Mouse (Mus musculus) spleen, adult 2 months (tissue): ENCODE results near the gene Prune1.

Source experiments
- CTCF ChIP-seq: fragments of 200-500 bp; IDR thresholded peaks from 2 replicates; pipeline ENCODE4 v1.5.1; 2011; ENCODE audit warnings: mild to moderate bottlenecking, inconsistent platforms; ENCODE audit not compliant: insufficient read depth, insufficient read length, insufficient replicate concordance; ENCODE audit errors: extremely low read depth
- POLR2A ChIP-seq: fragments of 200-500 bp; IDR thresholded peaks from 2 replicates; pipeline ENCODE4 v1.6.1; 2011; ENCODE audit warnings: low read depth, low read length, inconsistent platforms

DNA sequence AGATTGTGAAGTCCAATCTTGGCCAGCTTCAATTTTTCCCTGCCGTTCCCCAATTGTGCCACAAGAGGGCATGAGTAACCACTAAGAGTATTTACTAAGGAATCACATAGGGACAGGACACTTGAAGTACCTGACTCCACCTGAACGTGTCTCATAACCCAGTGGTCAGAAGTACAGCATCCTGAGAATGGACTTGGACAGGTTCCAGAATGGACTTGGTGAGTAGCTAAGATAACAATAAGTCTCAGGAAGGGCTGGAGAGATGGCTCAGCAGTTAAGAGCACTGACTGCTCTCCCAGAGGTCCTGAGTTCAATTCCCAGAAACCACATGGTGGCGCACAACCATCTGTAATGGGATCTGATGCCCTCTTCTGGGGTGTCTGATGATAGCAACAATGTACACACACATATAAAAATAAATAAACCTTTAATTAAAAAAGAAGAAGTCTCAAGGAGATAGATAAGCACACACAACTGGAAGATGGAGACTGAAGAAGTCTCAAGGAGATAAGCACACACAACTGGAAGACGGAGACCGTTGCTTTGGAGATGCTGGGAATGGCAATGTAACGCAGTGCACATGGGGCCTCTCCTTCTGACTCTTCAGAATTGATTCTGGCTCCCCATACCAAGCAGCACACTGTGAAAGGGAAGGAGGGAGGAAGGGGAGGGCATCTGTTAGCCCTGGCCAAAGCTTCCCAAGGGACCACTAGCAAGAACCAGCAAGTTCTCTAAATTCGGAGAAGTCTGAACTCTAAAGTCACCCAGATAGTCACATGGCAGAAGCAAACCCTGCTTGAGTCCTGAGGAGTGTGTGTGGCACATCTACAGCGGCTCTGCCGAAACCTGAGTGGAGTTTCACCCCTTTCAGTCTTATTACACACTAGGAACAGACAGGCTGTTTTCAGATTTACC lies 29.3 kb upstream of the Prune1 start:
- peak; percentile 1; the same call in 1 of the 2 replicates for TF ChIP-seq CTCF
- TF ChIP-seq POLR2A, result no peak
